Mouse (Mus musculus) MEL (cell line): ENCODE results near the gene 1700088E04Rik. TPM values are rescaled to one million over a fixed set of nuclear protein-coding genes. Genes with fewer than 3 reads are reported as not detected.

Experiments used
- DNase-seq: peaks from one replicate; pipeline ENCODE4 v3.0.0; 2011; ENCODE audit warnings: low read depth, low spot score
- H3K27ac ChIP-seq: 2 replicates; pipeline ENCODE4 v1.5.1; 2012; ENCODE audit warnings: low read depth, mild to moderate bottlenecking, control low read depth, low read length, moderate library complexity; ENCODE audit not compliant: control insufficient read depth
- H3K27me3 ChIP-seq, 2 experiments: fragments of 150-350 bp in 1 of 2; sonication (generic) in 1 of 2; 2 replicates each; pipeline ENCODE4 v1.6.1; 2012; ENCODE audit warnings: low read length in 2 of 2, mild to moderate bottlenecking in 2 of 2, improper control_type of control experiment in 1 of 2, moderate library complexity in 1 of 2; ENCODE audit not compliant: insufficient read depth in 2 of 2, control insufficient read depth in 1 of 2
- H3K36me3 ChIP-seq, 2 experiments: 2 replicates each; pipeline ENCODE4 v1.6.1; 2012 to 2014; ENCODE audit warnings: low read length in 2 of 2, improper control_type of control experiment in 1 of 2, inconsistent platforms in 1 of 2, mild to moderate bottlenecking in 1 of 2; ENCODE audit not compliant: insufficient read depth in 2 of 2, control insufficient read depth in 1 of 2
- H3K4me1 ChIP-seq, 2 experiments: fragments of 150-350 bp in 1 of 2; sonication (generic) in 1 of 2; 2 replicates each; pipeline ENCODE4 v1.6.1; 2012; ENCODE audit warnings: low read length in 2 of 2, improper control_type of control experiment in 1 of 2, mild to moderate bottlenecking in 1 of 2; ENCODE audit not compliant: insufficient read depth in 2 of 2, control insufficient read depth in 1 of 2
- H3K4me3 ChIP-seq, 2 experiments: fragments of 150-350 bp in 1 of 2; sonication (generic) in 1 of 2; 2 replicates each; pipeline ENCODE4 v1.5.1; 2012; ENCODE audit warnings: low read depth in 2 of 2, low read length in 2 of 2, mild to moderate bottlenecking in 2 of 2, moderate library complexity in 2 of 2, control low read depth in 1 of 2, improper control_type of control experiment in 1 of 2; ENCODE audit not compliant: control insufficient read depth in 1 of 2, insufficient read depth in 1 of 2
- H3K79me2 ChIP-seq: 2 replicates; pipeline ENCODE4 v1.6.1; 2012; ENCODE audit warnings: mild to moderate bottlenecking, low read length, moderate library complexity; ENCODE audit not compliant: control insufficient read depth, poor library complexity, insufficient read depth
- H3K9ac ChIP-seq: 2 replicates; pipeline ENCODE4 v1.6.1; 2012; ENCODE audit warnings: low read depth, mild to moderate bottlenecking, control low read depth, low read length, moderate library complexity; ENCODE audit not compliant: control insufficient read depth, poor library complexity, severe bottlenecking
- H3K9me3 ChIP-seq: fragments of 150-350 bp; sonication (generic); replicated peaks from 2 replicates; pipeline ENCODE4 v1.6.1; 2012; ENCODE audit warnings: mild to moderate bottlenecking, low read length, improper control_type of control experiment, moderate library complexity; ENCODE audit not compliant: insufficient read depth
- CHD1 ChIP-seq: IDR thresholded peaks from 2 replicates; pipeline ENCODE4 v1.6.1; 2012; ENCODE audit warnings: low read depth, mild to moderate bottlenecking, inconsistent platforms, low read length, improper control_type of control experiment
- CHD2 ChIP-seq: IDR thresholded peaks from 2 replicates; pipeline ENCODE4 v1.6.1; 2011; ENCODE audit warnings: low read length, improper control_type of control experiment
- CTCF ChIP-seq, 3 experiments: IDR thresholded peaks in 2 of 3; conservative IDR thresholded peaks in 1 of 3; 2 replicates each; pipeline ENCODE4 v1.5.1; 2011 to 2012; ENCODE audit warnings: low read length in 3 of 3, low read depth in 2 of 3, mild to moderate bottlenecking in 2 of 3, improper control_type of control experiment in 1 of 3, inconsistent platforms in 1 of 3, mixed read lengths in 1 of 3, moderate library complexity in 1 of 3; ENCODE audit not compliant: control insufficient read depth in 1 of 3, insufficient read depth in 1 of 3, poor library complexity in 1 of 3, severe bottlenecking in 1 of 3
- E2F4 ChIP-seq: IDR thresholded peaks from 2 replicates; pipeline ENCODE4 v1.6.1; 2011; ENCODE audit warnings: low read depth, low read length, improper control_type of control experiment, borderline replicate concordance
- EP300 ChIP-seq, 2 experiments: IDR thresholded peaks; 2 replicates each; pipeline ENCODE4 v1.6.1; 2011; ENCODE audit warnings: improper control_type of control experiment in 2 of 2, low read length in 2 of 2, low read depth in 1 of 2, mild to moderate bottlenecking in 1 of 2
- GATA1 ChIP-seq: IDR thresholded peaks from 2 replicates; pipeline ENCODE4 v1.6.1; 2011; ENCODE audit warnings: low read depth, low read length, improper control_type of control experiment
- JUND ChIP-seq: IDR thresholded peaks from 2 replicates; pipeline ENCODE4 v1.6.1; 2011; ENCODE audit warnings: low read depth, mild to moderate bottlenecking, improper control_type of control experiment, low read length
- MAFK ChIP-seq: IDR thresholded peaks from 2 replicates; pipeline ENCODE4 v1.6.1; 2011; ENCODE audit warnings: low read depth, mild to moderate bottlenecking, low read length, improper control_type of control experiment, borderline replicate concordance
- MAZ ChIP-seq: IDR thresholded peaks from 2 replicates; pipeline ENCODE4 v1.6.1; 2012; ENCODE audit warnings: low read depth, mild to moderate bottlenecking, inconsistent platforms, low read length, improper control_type of control experiment
- MEF2A ChIP-seq: IDR thresholded peaks from 2 replicates; pipeline ENCODE4 v1.6.1; 2014; ENCODE audit warnings: low read depth, mild to moderate bottlenecking, inconsistent platforms, low read length, improper control_type of control experiment; ENCODE audit not compliant: poor library complexity, insufficient replicate concordance, severe bottlenecking; ENCODE audit errors: extremely low read depth
- POLR2AphosphoS5 ChIP-seq: IDR thresholded peaks from 2 replicates; pipeline ENCODE4 v1.6.1; 2012; ENCODE audit warnings: low read depth, borderline replicate concordance, mild to moderate bottlenecking, inconsistent platforms, low read length, moderate library complexity, mixed read lengths
- RAD21 ChIP-seq: IDR thresholded peaks from 2 replicates; pipeline ENCODE4 v1.6.1; 2011; ENCODE audit warnings: mild to moderate bottlenecking, low read depth, low read length, improper control_type of control experiment
- RCOR1 ChIP-seq: IDR thresholded peaks from 2 replicates; pipeline ENCODE4 v1.6.1; 2012; ENCODE audit warnings: low read depth, mild to moderate bottlenecking, inconsistent platforms, low read length, improper control_type of control experiment
- SIN3A ChIP-seq: IDR thresholded peaks from 2 replicates; pipeline ENCODE4 v1.6.1; 2012; ENCODE audit warnings: low read length, improper control_type of control experiment, inconsistent platforms
- SMC3 ChIP-seq: IDR thresholded peaks from 2 replicates; pipeline ENCODE4 v1.6.1; 2011; ENCODE audit warnings: low read depth, low read length, improper control_type of control experiment
- TAL1 ChIP-seq: IDR thresholded peaks from 2 replicates; pipeline ENCODE4 v1.6.1; 2012; ENCODE audit warnings: mild to moderate bottlenecking, inconsistent platforms, low read length, moderate library complexity, mixed read lengths
- TBP ChIP-seq: IDR thresholded peaks from 2 replicates; pipeline ENCODE4 v1.8.0; 2011; ENCODE audit warnings: low read depth, low read length, improper control_type of control experiment
- TCF12 ChIP-seq: IDR thresholded peaks from 2 replicates; pipeline ENCODE4 v1.6.1; 2014; ENCODE audit warnings: low read depth, mild to moderate bottlenecking, inconsistent platforms, low read length, improper control_type of control experiment, moderate library complexity
- UBTF ChIP-seq: IDR thresholded peaks from 2 replicates; pipeline ENCODE4 v1.6.1; 2012; ENCODE audit warnings: low read depth, mild to moderate bottlenecking, inconsistent platforms, low read length, improper control_type of control experiment, moderate library complexity, borderline replicate concordance; ENCODE audit not compliant: insufficient read depth
- USF1 ChIP-seq: IDR thresholded peaks from 2 replicates; pipeline ENCODE4 v1.6.1; 2014; ENCODE audit warnings: low read depth, mild to moderate bottlenecking, inconsistent platforms, low read length, improper control_type of control experiment, moderate library complexity
- ZC3H11A ChIP-seq: IDR thresholded peaks from 2 replicates; pipeline ENCODE4 v1.6.1; 2012; ENCODE audit warnings: low read depth, mild to moderate bottlenecking, inconsistent platforms, low read length, improper control_type of control experiment
- ZKSCAN1 ChIP-seq: IDR thresholded peaks from 2 replicates; pipeline ENCODE4 v1.6.1; 2012; ENCODE audit warnings: low read depth, mild to moderate bottlenecking, inconsistent platforms, low read length, improper control_type of control experiment, moderate library complexity
- ZMIZ1 ChIP-seq: IDR thresholded peaks from 2 replicates; pipeline ENCODE4 v1.6.1; 2012; ENCODE audit warnings: low read depth, mild to moderate bottlenecking, inconsistent platforms, low read length, improper control_type of control experiment, moderate library complexity
- polyA plus RNA-seq, 2 experiments: library from polyadenylated mRNA; stranded (reverse) in 1 of 2; unstranded in 1 of 2; fragments of >175 nt in 1 of 2; fragments of >200 nt in 1 of 2; gene quantifications; 2 replicates each; pipeline versions ENCODE4 v1.2.1 to v1.2.4; 2012; ENCODE audit warnings: low replicate concordance in 2 of 2, low read depth in 1 of 2; ENCODE audit not compliant: insufficient read length in 2 of 2, insufficient read depth in 1 of 2, missing spikeins in 1 of 2
- total RNA-seq: library from RNA; depleted of rRNA; stranded (reverse); fragments of 300-350 nt; gene quantifications from 2 replicates; pipeline ENCODE4 v1.2.3, GENCODE M21; 2012

Gene 1700088E04Rik
- total and polyA plus RNA-seq, 3 experiments, result 4.9 to 9.3 TPM; not detected in 1

DNA sequence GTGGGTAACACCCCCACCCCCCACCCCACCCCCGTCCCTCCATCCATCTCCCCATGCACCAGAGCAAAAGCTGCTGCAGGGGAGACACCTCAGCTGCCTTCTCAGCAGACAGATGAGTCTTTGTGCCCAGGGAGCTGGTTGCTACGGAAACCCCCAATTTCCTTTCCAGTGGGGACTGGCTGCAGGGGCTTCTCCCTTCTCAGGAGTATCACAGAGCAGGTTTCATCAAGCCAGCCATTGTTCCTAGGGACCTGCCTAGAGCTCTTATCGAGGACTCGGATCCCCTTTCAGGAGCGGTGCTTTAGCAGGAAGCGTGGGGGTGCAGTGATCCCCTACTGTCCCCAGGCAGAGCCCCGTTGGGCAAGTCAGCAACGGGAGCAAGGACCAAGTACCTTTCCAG, 10.8 kb upstream of the 1700088E04Rik start:
- no peaks in the 10 kb centered on the region for H3K4me1 ChIP-seq
- peaks cover 0 to 2% of the 10 kb centered on the region in 2 experiments; a peak in 1 of 4 replicates for H3K36me3 ChIP-seq

DNA sequence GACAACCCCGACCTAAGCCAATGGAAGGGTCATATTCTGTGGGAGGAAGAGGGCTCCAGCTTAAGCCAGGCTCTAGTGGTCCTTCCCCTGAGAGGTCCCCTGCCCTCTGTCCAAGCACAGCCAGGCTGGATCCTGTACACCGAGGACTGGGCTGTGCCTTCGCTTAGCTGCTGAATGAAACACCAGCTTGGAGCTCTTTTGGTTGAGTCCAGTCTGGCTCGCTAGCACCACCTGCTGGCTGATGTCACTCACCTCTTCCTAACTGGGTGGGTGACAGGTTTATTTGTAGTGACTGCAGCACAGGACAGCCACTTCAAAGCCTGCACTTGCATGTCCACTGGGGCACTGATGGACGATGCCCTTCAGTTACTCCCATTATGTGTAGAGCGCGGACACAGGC, 7.5 kb upstream of the 1700088E04Rik start:
- Histone ChIP-seq H3K36me3 (peaks cover 0 to 5% of the 10 kb centered on the region in 2 experiments; a peak in 1 of 4 replicates), H3K27me3 (no peaks in the 10 kb centered on the region), H3K4me1 (no peaks in the 10 kb centered on the region), H3K27ac (no peak overlapping the region), H3K4me3 (no peak overlapping the region), H3K9ac (no peak overlapping the region), H3K9me3 (no peaks in the 10 kb centered on the region), H3K79me2 (peaks cover 7% of the 10 kb centered on the region)
- DNase-seq, result peak; percentile 80
- TF ChIP-seq RAD21, result peak; percentile 47
- peak; percentile 70 to 85 (median 81) for TF ChIP-seq CTCF (IDR thresholded peaks at IDR 0.05 in 2 of 3, conservative IDR thresholded peaks at IDR 0.05 in 1 of 3; ENCODE audit: control insufficient read depth in 1 of 3, insufficient read depth in 1 of 3, low read depth in 2 of 3, low read length in 3 of 3, poor library complexity in 1 of 3, severe bottlenecking in 1 of 3)
- peak; percentile 33; the same call in 1 of the 2 replicates for TF ChIP-seq ZC3H11A
- TF ChIP-seq SIN3A, result no peak
- peak; percentile 60 for TF ChIP-seq SMC3

More for the DNA sequence above, 10.8 kb upstream of the 1700088E04Rik start:
- TF ChIP-seq USF1, result no peak
- no peak for TF ChIP-seq CHD2
- no peak for TF ChIP-seq CTCF (IDR thresholded peaks at IDR 0.05 in 2 of 3, conservative IDR thresholded peaks at IDR 0.05 in 1 of 3; ENCODE audit: control insufficient read depth in 1 of 3, insufficient read depth in 1 of 3, low read depth in 2 of 3, low read length in 3 of 3, poor library complexity in 1 of 3, severe bottlenecking in 1 of 3)
- TF ChIP-seq ZMIZ1, result no peak
- no peak for TF ChIP-seq POLR2AphosphoS5
- no peak for TF ChIP-seq MEF2A
- no peak for TF ChIP-seq ZKSCAN1
- H3K9me3 ChIP-seq, result no peaks in the 10 kb centered on the region
- H3K9ac ChIP-seq, result no peak overlapping the region
- no peak overlapping the region for H3K4me3 ChIP-seq
- no peak for DNase-seq
- H3K79me2 ChIP-seq, result no peaks in the 10 kb centered on the region
- H3K27me3 ChIP-seq, result no peaks in the 10 kb centered on the region; a peak in 1 of 4 replicates
- no peak overlapping the region for H3K27ac ChIP-seq

DNA sequence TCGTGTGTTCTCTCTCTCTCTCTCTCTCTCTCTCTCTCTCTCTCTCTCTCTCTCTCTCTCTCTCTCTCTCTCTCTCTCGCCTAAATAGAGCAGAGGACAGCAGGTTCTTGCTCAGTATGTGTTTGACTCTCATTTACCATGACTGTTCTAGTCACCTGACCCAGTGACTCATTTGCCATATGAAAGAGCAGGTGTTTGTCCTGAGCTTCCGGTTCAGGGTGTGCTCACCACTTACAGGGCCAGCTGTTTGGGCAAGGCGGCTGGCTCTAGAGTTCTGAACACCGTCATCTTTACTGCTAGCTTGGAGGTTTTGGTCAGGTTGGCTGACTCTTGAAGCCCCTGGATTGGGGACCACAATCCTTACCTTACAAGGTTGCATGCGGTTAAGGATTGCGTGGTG, 4.5 kb upstream of the 1700088E04Rik start:
- H3K9ac ChIP-seq, result no peak overlapping the region
- peaks cover 3 to 6% of the 10 kb centered on the region in 2 experiments; a peak in 3 of 4 replicates for H3K36me3 ChIP-seq
- TF ChIP-seq EP300 (IDR thresholded peaks at IDR 0.05; ENCODE audit: low read depth in 1 of 2, low read length in 2 of 2) (no peak), JUND (no peak), TBP (no peak), MAFK (no peak), POLR2AphosphoS5 (no peak), TAL1 (no peak), ZMIZ1 (no peak), CHD1 (no peak), GATA1 (no peak), RCOR1 (no peak), E2F4 (no peak), USF1 (no peak), TCF12 (no peak), MEF2A (no peak), MAZ (no peak), ZKSCAN1 (no peak), UBTF (no peak)
- peaks cover 3 to 9% of the 10 kb centered on the region in 2 experiments; a peak in 2 of 4 replicates for H3K4me1 ChIP-seq
- peaks cover 23% of the 10 kb centered on the region for H3K79me2 ChIP-seq
- H3K9me3 ChIP-seq, result no peaks in the 10 kb centered on the region
- no peak for DNase-seq
- no peaks in the 10 kb centered on the region for H3K27me3 ChIP-seq
- no peak overlapping the region for H3K4me3 ChIP-seq
- no peak overlapping the region for H3K27ac ChIP-seq
